Mouse (Mus musculus): ENCODE measurements around the gene Reep6. TPM values are rescaled to one million over a fixed set of nuclear protein-coding genes. Genes with fewer than 3 reads are reported as not detected.

The Reep6 gene
- total and polyA plus RNA-seq, 2 experiments from 2014 or later = 3.7 to 5.2 TPM

- H3K4me2 ChIP-seq (ENCODE audit: low read depth, low read length) = no peak overlapping the region
- H3K27me3 ChIP-seq (ENCODE audit: insufficient read depth, low read length) = no peaks in the 10 kb centered on the region
- H3K4me3 ChIP-seq (ENCODE audit: low read length) = no peak overlapping the region
- DNase-seq (ENCODE audit: low spot score) (no peak), ATAC-seq (no peak)
- H3K9me3 ChIP-seq (ENCODE audit: low read length) = no peaks in the 10 kb centered on the region
- 66% methylated on average over 54 of the region's 54 CpGs for WGBS
- no peak overlapping the region; the same call in 1 of the 2 replicates for H3K9ac ChIP-seq (replicated peaks; ENCODE audit: low read length)
- no peak for TF ChIP-seq CTCF (IDR thresholded peaks at IDR 0.05; ENCODE audit: low read depth)
- no peaks in the 10 kb centered on the region for H3K4me1 ChIP-seq (ENCODE audit: insufficient read depth, low read length)
- no peak overlapping the region; the same call in 1 of the 2 replicates for H3K27ac ChIP-seq
- peaks cover 64% of the 10 kb centered on the region for H3K36me3 ChIP-seq (ENCODE audit: insufficient read depth, low read length)
Observed at GRCm38 (mm10) chr10:80312586-80313504, 16.9 kb upstream of the Reep6 start.

- Histone ChIP-seq H3K4me3 (ENCODE audit: low read length) (no peak overlapping the region), H3K9ac (replicated peaks; ENCODE audit: low read length) (no peak overlapping the region), H3K36me3 (ENCODE audit: insufficient read depth, low read length) (peaks cover 55% of the 10 kb centered on the region), H3K9me3 (ENCODE audit: low read length) (no peaks in the 10 kb centered on the region), H3K27me3 (ENCODE audit: insufficient read depth, low read length) (no peaks in the 10 kb centered on the region), H3K4me2 (ENCODE audit: low read depth, low read length) (no peak overlapping the region), H3K27ac (no peak overlapping the region), H3K4me1 (ENCODE audit: insufficient read depth, low read length) (no peaks in the 10 kb centered on the region)
- ATAC-seq (no peak), DNase-seq (ENCODE audit: low spot score) (no peak)
- TF ChIP-seq CTCF (IDR thresholded peaks at IDR 0.05; ENCODE audit: low read depth) = no peak
- WGBS = 55% methylated on average over 20 of the region's 20 CpGs
Observed at GRCm38 (mm10) chr10:80313627-80314201, 16.0 kb upstream of the Reep6 start.

GRCm38 (mm10) chr10:80314494-80315001, 15.2 kb upstream of the Reep6 start:
- peaks cover 48% of the 10 kb centered on the region for H3K36me3 ChIP-seq (ENCODE audit: insufficient read depth, low read length)
- no peak overlapping the region for H3K4me2 ChIP-seq (ENCODE audit: low read depth, low read length)
- no peaks in the 10 kb centered on the region for H3K27me3 ChIP-seq (ENCODE audit: insufficient read depth, low read length)
- ATAC-seq (no peak), DNase-seq (ENCODE audit: low spot score) (no peak)
- no peak overlapping the region for H3K27ac ChIP-seq
- 0 out of 2 replicates have a peak overlapping the region, but pooled peaks have one; percentile 9 for H3K9ac ChIP-seq (replicated peaks; ENCODE audit: low read length)
- 55% methylated on average over 16 of the region's 16 CpGs for WGBS
- no peak for TF ChIP-seq CTCF (IDR thresholded peaks at IDR 0.05; ENCODE audit: low read depth)
- no peaks in the 10 kb centered on the region for H3K9me3 ChIP-seq (ENCODE audit: low read length)
- no peak overlapping the region for H3K4me3 ChIP-seq (ENCODE audit: low read length)
- H3K4me1 ChIP-seq (ENCODE audit: insufficient read depth, low read length) = no peaks in the 10 kb centered on the region

- H3K9me3 ChIP-seq (ENCODE audit: low read length) = no peaks in the 10 kb centered on the region
- WGBS = 51% methylated on average over 27 of the region's 27 CpGs
- H3K9ac ChIP-seq (replicated peaks; ENCODE audit: low read length) = no peak overlapping the region
- H3K4me2 ChIP-seq (ENCODE audit: low read depth, low read length) = no peak overlapping the region
- no peak overlapping the region for H3K4me3 ChIP-seq (ENCODE audit: low read length)
- no peaks in the 10 kb centered on the region for H3K4me1 ChIP-seq (ENCODE audit: insufficient read depth, low read length)
- no peak overlapping the region for H3K27ac ChIP-seq
- peaks cover 48% of the 10 kb centered on the region for H3K36me3 ChIP-seq (ENCODE audit: insufficient read depth, low read length)
- no peaks in the 10 kb centered on the region for H3K27me3 ChIP-seq (ENCODE audit: insufficient read depth, low read length)
- TF ChIP-seq CTCF (IDR thresholded peaks at IDR 0.05; ENCODE audit: low read depth) = no peak
- DNase-seq (ENCODE audit: low spot score) = no peak
- no peak for ATAC-seq
Observed at GRCm38 (mm10) chr10:80315315-80315714, 14.4 kb upstream of the Reep6 start.

GRCm38 (mm10) chr10:80316359-80316781, 13.4 kb upstream of the Reep6 start:
- WGBS = 28% methylated on average over 11 of the region's 11 CpGs
- no peak overlapping the region for H3K4me3 ChIP-seq (ENCODE audit: low read length)

GRCm38 (mm10) chr10:80317011-80317410, 12.7 kb upstream of the Reep6 start:
- H3K9me3 ChIP-seq (ENCODE audit: low read length) = no peaks in the 10 kb centered on the region
- no peaks in the 10 kb centered on the region for H3K27me3 ChIP-seq (ENCODE audit: insufficient read depth, low read length)
- ATAC-seq = no peak
- peaks cover 34% of the 10 kb centered on the region for H3K36me3 ChIP-seq (ENCODE audit: insufficient read depth, low read length)
- no peaks in the 10 kb centered on the region for H3K4me1 ChIP-seq (ENCODE audit: insufficient read depth, low read length)
- peak overlapping the region; percentile 43; the same call in 1 of the 2 replicates for H3K27ac ChIP-seq
- no peak for DNase-seq (ENCODE audit: low spot score)
- no peak overlapping the region for H3K9ac ChIP-seq (replicated peaks; ENCODE audit: low read length)
- no peak overlapping the region for H3K4me3 ChIP-seq (ENCODE audit: low read length)
- WGBS = 47% methylated on average over 10 of the region's 10 CpGs
- no peak for TF ChIP-seq CTCF (IDR thresholded peaks at IDR 0.05; ENCODE audit: low read depth)
- no peak overlapping the region for H3K4me2 ChIP-seq (ENCODE audit: low read depth, low read length)

More at GRCm38 (mm10) chr10:80316359-80316781, 13.4 kb upstream of the Reep6 start:
- no peak overlapping the region for H3K9ac ChIP-seq (replicated peaks; ENCODE audit: low read length)
- H3K36me3 ChIP-seq (ENCODE audit: insufficient read depth, low read length) = peaks cover 40% of the 10 kb centered on the region
- no peak overlapping the region for H3K4me2 ChIP-seq (ENCODE audit: low read depth, low read length)
- DNase-seq (ENCODE audit: low spot score) = no peak
- ATAC-seq = peak; percentile 4; the same call in 1 of the 2 replicates
- no peaks in the 10 kb centered on the region for H3K27me3 ChIP-seq (ENCODE audit: insufficient read depth, low read length)
- no peaks in the 10 kb centered on the region for H3K9me3 ChIP-seq (ENCODE audit: low read length)
- peak overlapping the region; percentile 43; the same call in 1 of the 2 replicates for H3K27ac ChIP-seq
- no peak for TF ChIP-seq CTCF (IDR thresholded peaks at IDR 0.05; ENCODE audit: low read depth)
- no peaks in the 10 kb centered on the region for H3K4me1 ChIP-seq (ENCODE audit: insufficient read depth, low read length)

All from hindbrain, postnatal 0 days (tissue).